Mouse (Mus musculus) lung, postnatal 10 days (tissue): ENCODE data around the gene Igf2.

Source experiments
- DNase-seq: peaks from one replicate; pipeline ENCODE4 v3.0.0; 2021

Gene Igf2

GRCm38 (mm10) chr7:142666659-142667058, at the start of gene Igf2:
Gene Igf2, minus strand, starts transcription at chr7:142666816.
- peak; percentile 31 for DNase-seq

GRCm38 (mm10) chr7:142714783-142715498, 48.3 kb upstream of the Igf2 start:
- peak; percentile 56 for DNase-seq

DNA sequence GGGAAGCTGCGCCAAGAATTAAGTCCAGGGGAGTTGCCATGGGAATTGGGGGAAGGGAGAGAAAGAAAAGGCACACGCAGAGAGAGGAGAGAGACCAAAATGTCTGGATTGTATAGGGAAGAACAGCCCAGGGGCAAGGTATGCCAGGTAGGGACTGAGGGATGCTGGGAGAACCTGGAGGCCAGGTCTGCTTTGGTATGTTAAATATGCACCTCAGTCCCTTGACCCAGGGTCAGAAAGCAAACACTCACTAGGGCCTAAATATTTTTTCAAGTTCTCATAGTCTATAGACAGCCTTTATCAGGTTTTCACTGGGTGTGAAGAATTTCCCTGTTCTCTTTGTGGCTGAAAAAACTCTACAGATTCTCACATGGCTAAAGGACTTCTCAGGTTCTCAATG, 40.3 kb upstream of the Igf2 start:
- DNase-seq: no peak

DNA sequence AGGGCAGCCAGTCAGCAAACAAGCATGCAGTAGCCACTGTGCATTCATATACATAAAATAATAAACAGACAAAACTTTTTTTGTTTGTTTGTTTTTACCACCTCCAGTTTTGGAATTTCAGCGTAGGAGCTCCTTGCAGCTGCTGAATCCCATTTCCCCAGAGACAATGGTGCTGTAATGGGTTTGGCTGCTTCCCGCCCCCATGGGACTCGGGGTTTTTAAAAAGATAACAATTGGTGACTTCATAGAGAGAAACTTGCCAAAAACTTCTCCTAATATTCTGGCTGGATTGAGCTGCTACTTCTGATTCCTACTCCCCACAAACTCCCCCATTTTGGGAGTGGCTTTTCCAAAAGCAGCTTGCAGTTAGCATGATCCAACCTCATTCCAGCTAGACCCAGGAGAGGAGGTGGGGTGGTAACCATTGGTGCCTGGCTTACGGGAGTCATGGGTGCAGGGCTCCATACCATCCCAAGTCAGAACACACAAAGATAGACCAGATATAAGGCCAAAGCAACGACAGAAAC, 32.8 kb upstream of the Igf2 start:
- peak; percentile 5 for DNase-seq

DNA sequence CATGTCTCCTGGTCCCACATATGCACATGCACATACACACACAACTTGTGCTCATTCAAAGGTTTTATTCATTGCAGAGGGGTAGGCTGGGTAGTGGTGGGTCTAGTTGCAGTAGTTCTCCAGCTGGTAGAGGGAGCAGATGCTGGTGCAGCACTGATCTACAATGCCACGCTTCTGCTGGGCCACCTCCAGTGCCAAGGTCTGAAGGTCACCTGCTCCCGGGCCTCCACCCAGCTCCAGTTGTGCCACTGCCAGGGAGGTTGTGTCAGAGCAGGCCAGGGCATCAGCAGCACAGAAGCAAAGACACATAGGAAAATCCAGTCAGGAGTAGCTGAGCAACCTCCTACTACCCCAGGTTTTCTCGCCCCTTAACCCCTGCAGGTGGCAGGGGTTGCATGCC, 12.0 kb upstream of the Igf2 start:
- DNase-seq: no peak

DNA sequence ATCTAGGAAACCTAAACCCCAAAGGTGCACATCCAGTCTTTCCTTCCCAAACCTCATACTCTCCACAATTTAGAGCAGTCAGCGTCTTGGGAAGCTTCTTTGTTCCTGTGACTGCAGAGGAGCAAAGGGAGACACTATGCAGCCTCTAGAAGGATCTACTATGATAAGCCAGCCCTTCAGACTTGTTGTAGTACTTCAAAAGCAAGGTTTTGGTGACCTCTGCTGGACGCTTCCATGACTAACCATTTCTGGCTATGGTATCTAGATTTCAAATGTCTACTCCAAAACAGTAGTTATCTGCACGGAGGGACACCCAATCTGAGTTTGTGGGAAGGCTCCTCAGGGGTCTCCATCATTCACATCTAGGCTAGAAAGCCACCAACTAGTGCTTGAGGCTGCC, 9.0 kb upstream of the Igf2 start:
- DNase-seq: peak; percentile 76

DNA sequence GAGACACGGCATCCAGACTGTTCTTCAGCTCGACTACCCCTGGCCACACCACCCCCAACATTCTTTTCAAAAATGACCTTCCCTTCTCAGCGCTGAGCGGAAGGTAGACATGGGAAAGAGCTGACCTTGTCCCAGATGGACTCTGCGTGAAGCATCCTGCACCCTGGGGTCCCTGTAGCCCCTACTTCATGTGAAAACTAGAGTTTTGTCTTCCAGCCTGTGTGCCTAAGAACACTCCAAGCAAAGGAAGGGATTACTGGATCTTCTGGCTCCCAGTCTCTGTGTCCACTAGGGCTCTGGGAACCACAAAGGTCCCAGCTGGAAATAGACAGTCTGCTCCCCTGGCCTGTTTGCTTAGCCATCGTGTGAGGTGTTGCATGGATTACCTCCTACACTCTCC, 8.5 kb upstream of the Igf2 start:
- DNase-seq: no peak

DNA sequence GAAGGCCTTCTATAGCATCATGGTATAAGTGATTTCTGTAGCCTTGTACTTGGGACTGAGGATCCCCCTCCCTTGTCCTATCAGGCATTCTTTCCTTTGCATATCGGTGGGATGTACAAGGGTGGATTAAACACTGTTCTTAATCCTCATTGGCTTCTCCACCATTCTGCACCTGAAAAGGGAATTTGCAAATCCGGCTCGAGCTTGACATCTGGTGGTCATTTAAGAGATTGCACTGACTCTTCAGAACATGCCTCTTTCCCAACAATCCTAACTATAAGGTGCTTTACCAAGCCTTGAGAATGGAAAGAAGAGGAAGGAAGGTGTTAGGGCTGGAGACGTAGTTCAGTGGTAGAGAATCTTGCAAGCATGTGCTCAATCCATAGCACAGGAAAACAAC, 5.5 kb upstream of the Igf2 start:
- DNase-seq: peak; percentile 65

DNA sequence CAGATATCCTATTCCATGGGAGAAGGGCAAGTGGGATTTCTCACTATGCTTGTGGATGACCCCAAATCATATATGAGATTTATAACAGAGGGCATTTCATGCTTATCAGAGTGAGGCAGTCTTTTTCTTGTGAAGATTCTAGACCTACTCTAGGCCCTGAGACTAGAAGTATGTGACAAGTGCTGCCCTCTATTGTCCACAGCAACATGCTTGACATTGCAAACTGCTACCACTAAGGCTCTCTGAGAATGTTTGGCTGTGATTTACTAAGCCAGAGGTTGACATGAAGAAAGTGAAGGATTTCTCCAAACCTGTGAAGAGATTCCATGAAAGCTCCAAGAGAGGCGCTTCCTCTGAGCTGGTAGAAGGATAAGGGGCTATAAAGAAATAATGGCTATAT, 4.5 kb upstream of the Igf2 start:
- no peak for DNase-seq

- no peak for DNase-seq
Measured at GRCm38 (mm10) chr7:142669751-142670625, 3.4 kb upstream of the Igf2 start, which contains the start of gene Gm49394. Gene Gm49394, minus strand, starts transcription at chr7:142669942.

GRCm38 (mm10) chr7:142668328-142668727, 1.7 kb upstream of the Igf2 start:
- DNase-seq: no peak

- DNase-seq: no peak
Measured at GRCm38 (mm10) chr7:142667521-142667920, 905 bp upstream of the Igf2 start.

- DNase-seq: no peak
Measured at GRCm38 (mm10) chr7:142666109-142666508, 507 bp downstream of the Igf2 start.

GRCm38 (mm10) chr7:142665364-142665763, 1.3 kb downstream of the Igf2 start:
- no peak for DNase-seq

- no peak for DNase-seq
Measured at GRCm38 (mm10) chr7:142664465-142665029, 2.1 kb downstream of the Igf2 start.

GRCm38 (mm10) chr7:142663931-142664421, 2.6 kb downstream of the Igf2 start:
- DNase-seq: peak; percentile 11

GRCm38 (mm10) chr7:142663151-142663550, 3.5 kb downstream of the Igf2 start:
- no peak for DNase-seq

GRCm38 (mm10) chr7:142661811-142662210, 4.8 kb downstream of the Igf2 start:
- DNase-seq: no peak

GRCm38 (mm10) chr7:142661046-142661445, 5.6 kb downstream of the Igf2 start:
- DNase-seq: no peak

DNA sequence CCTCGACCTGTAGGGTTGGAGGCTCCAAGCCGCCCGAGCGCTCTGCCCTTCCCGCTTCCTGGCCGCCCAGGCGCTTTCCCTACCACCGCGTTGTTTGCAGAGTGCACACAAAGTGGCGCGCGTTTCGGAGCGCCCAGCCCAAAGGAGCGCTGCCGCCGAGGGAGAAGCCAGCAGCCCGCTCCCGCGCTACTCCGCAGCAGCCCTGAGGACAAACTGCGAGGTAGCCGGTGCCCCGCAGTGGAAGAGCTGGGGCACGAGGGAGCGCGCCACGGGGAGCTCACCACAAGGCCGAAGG, 6.0 kb downstream of the Igf2 start:
- DNase-seq: peak; percentile 16

- DNase-seq: no peak
Measured at GRCm38 (mm10) chr7:142659767-142660650, 6.6 kb downstream of the Igf2 start.

- peak; percentile 25 for DNase-seq
Measured at GRCm38 (mm10) chr7:142659181-142659681, 7.4 kb downstream of the Igf2 start.
